Mouse (Mus musculus) testis, adult 2 months (tissue): ENCODE data around the gene Tas2r139. TPM values are rescaled to one million over a fixed set of nuclear protein-coding genes. Genes with fewer than 3 reads are reported as not detected.
"Not testable (repeated sequence)": the region's sequence is repeated elsewhere in the genome, so short reads cannot be mapped to it uniquely, and the experiment has no call there.

Source experiments
- H3K27ac ChIP-seq: fragments of 200-500 bp; 2 replicates; pipeline ENCODE4 v1.5.1; 2012; ENCODE audit warnings: low read depth, low read length; ENCODE audit not compliant: control insufficient read depth, insufficient read depth
- H3K27me3 ChIP-seq: fragments of 200-500 bp; 2 replicates; pipeline ENCODE4 v1.6.1; 2012; ENCODE audit warnings: mild to moderate bottlenecking, low read length, moderate library complexity; ENCODE audit not compliant: control insufficient read depth, insufficient read depth
- H3K36me3 ChIP-seq: fragments of 200-500 bp; 2 replicates; pipeline ENCODE4 v1.6.1; 2012; ENCODE audit warnings: mild to moderate bottlenecking, low read length; ENCODE audit not compliant: control insufficient read depth, insufficient read depth
- H3K4me1 ChIP-seq: fragments of 200-500 bp; 2 replicates; pipeline ENCODE4 v1.6.1; 2012; ENCODE audit warnings: low read length; ENCODE audit not compliant: control insufficient read depth, insufficient read depth
- H3K4me3 ChIP-seq: fragments of 200-500 bp; 2 replicates; pipeline ENCODE4 v1.5.1; 2012; ENCODE audit warnings: low read depth, mild to moderate bottlenecking, low read length, moderate library complexity, mixed read lengths; ENCODE audit not compliant: control insufficient read depth
- CTCF ChIP-seq: fragments of 200-500 bp; IDR thresholded peaks from 2 replicates; pipeline ENCODE4 v1.5.1; 2012; ENCODE audit warnings: low read depth, mild to moderate bottlenecking, inconsistent platforms, low read length, moderate library complexity; ENCODE audit not compliant: control insufficient read depth, insufficient read depth, insufficient replicate concordance
- POLR2A ChIP-seq: fragments of 200-500 bp; IDR thresholded peaks from 2 replicates; pipeline ENCODE4 v1.6.1; 2012; ENCODE audit warnings: low read depth, mild to moderate bottlenecking, inconsistent platforms, low read length, moderate library complexity; ENCODE audit not compliant: control insufficient read depth
- polyA plus RNA-seq: library from polyadenylated mRNA; depleted of rRNA; stranded (reverse); fragments of >200 nt; gene quantifications from 2 replicates; pipeline ENCODE4 v1.2.3, GENCODE M21; 2012; rRNA removed

The Tas2r139 gene
- not detected in 2 replicates for polyA plus RNA-seq

DNA sequence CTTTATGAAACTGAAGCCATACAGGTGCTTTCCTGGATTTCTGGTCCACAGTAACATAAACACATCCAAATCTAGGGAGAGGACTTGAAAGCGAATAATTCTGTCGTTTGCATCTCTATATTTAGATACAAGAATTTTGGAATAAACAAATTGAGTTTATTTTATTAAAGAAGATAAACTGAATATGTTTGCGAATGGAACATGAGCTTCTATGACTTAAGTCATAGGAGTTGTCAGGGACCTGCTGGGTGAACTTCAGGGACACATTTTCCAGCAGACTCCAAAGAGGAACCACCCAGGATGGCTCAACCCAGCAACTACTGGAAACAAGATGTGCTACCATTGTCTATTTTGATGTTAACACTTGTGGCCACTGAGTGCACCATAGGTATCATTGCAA is at the start of gene Tas2r139:
Tas2r139 (plus strand) TSS at position 301 of the 400 bp plus-strand sequence.
- no peak for TF ChIP-seq CTCF
- no peak for TF ChIP-seq POLR2A
- no peaks in the 10 kb centered on the region for H3K36me3 ChIP-seq
- no peak within 1 kb of the TSS for H3K4me3 ChIP-seq
- no peaks in the 10 kb centered on the region for H3K4me1 ChIP-seq
- H3K27me3 ChIP-seq: no peaks in the 10 kb centered on the region
- H3K27ac ChIP-seq: no peak within 1 kb of the TSS

DNA sequence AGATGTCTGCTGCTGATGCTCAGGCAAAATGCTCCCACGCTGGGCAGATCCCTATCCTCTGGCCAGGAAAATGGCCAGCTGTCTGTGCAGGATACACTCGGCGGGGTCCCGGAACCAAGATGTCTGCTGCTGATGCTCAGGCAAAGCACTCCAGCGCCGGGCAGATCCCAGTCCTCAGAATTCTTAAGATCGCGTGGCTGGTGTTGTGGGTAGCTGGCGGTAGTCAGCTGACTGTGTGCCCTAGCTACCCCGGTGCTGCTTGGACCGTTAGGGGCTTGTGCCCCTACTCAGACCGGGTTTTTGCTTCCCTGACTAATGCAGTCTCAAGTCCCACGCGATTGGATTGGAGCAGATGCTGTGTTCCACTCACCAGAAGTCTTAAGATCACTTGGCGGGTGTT is 10.4 kb downstream of the Tas2r139 start:
- not testable (repeated sequence) for H3K27ac ChIP-seq, H3K4me3 ChIP-seq, H3K4me1 ChIP-seq, H3K27me3 ChIP-seq, H3K36me3 ChIP-seq

DNA sequence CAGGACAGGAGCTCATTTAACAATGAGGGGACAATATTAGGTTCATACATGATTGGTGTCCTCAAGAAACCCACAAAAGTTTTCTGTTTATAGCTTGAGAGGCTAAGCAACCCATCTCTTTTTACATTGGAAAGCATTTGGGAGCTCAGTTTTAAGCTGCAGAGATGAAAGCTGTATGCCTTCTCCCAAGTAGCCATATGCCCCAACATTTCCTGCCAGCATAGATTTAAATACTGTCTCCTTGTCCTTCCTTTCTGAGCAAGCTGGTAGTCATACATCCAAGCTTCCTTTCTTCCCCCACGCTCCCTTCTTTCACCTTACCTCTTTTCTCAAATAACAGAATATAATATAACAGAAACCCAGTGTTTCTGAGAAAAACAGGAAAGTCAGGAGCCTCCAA is 41.7 kb downstream of the Tas2r139 start:
- Histone ChIP-seq H3K4me1 (no peaks in the 10 kb centered on the region), H3K27me3 (no peaks in the 10 kb centered on the region), H3K4me3 (no peak overlapping the region), H3K27ac (no peak overlapping the region), H3K36me3 (no peaks in the 10 kb centered on the region)
- TF ChIP-seq CTCF (no peak), POLR2A (no peak)

DNA sequence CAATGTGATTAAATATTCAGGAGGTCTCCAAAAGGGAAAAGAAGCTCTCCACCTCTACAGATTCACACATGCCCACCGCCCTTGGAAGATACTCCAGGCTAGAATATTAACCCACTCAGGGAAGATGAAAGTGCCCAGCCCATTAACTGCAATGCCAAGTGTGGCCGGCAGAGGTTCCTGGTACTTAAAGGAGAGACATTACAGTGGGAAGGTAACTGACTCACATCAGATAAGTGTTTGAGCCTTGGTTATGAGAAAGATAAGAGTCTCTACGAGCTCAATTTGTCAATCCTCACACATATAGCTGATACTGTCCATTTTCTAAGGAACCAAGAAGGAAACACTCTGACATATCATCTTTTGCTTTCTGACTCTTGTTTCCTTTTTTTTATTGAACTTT is 45.5 kb downstream of the Tas2r139 start:
- Histone ChIP-seq H3K4me1 (no peaks in the 10 kb centered on the region), H3K36me3 (no peaks in the 10 kb centered on the region), H3K4me3 (no peak overlapping the region), H3K27me3 (no peaks in the 10 kb centered on the region), H3K27ac (no peak overlapping the region)
- TF ChIP-seq CTCF (no peak), POLR2A (no peak)

Other genes starting within 250 kb of the Tas2r139 start
- not detected in 2 replicates for gene Sval1, start 189.3 kb upstream of the Tas2r139 start, polyA plus RNA-seq
- not detected in 2 replicates for gene Sval3, start 172.8 kb upstream of the Tas2r139 start, polyA plus RNA-seq
- not detected in 2 replicates for gene Sva, start 102.5 kb upstream of the Tas2r139 start, polyA plus RNA-seq
- gene Tas2r144, start 74.4 kb downstream of the Tas2r139 start, polyA plus RNA-seq: not detected in 2 replicates
- gene Gstk1, start 105.0 kb downstream of the Tas2r139 start, polyA plus RNA-seq: 6.3 and 6.5 TPM in 2 replicates
- 0.12 TPM in 1 of 2 replicates, not detected in the other for gene Tmem139, start 121.0 kb downstream of the Tas2r139 start, polyA plus RNA-seq
- 7.4 and 10.4 TPM in 2 replicates for gene Casp2, start 124.0 kb downstream of the Tas2r139 start, polyA plus RNA-seq
- 0.84 and 0.89 TPM in 2 replicates for gene Clcn1, start 145.7 kb downstream of the Tas2r139 start, polyA plus RNA-seq
- 11.9 and 12.0 TPM in 2 replicates for gene Fam131b, start 183.7 kb downstream of the Tas2r139 start, polyA plus RNA-seq
- 35.2 and 40.1 TPM in 2 replicates for gene Zyx, start 208.7 kb downstream of the Tas2r139 start, polyA plus RNA-seq
- 0.30 and 0.76 TPM in 2 replicates for gene Epha1, start 232.3 kb downstream of the Tas2r139 start, polyA plus RNA-seq